Mouse (Mus musculus) left cerebral cortex, adult 11 months (tissue): ENCODE measurements around the gene Nfe2l1.
"Not testable (repeated sequence)": the region's sequence is repeated elsewhere in the genome, so short reads cannot be mapped to it uniquely, and the experiment has no call there.

Experiments used
- DNase-seq: peaks from one replicate; pipeline ENCODE4 v3.0.0; 2022; ENCODE audit warnings: low spot score

Nfe2l1 gene

GRCm38 (mm10) chr11:96778061-96778627 is 51.6 kb downstream of the Nfe2l1 start:
- DNase-seq = not testable (repeated sequence)

GRCm38 (mm10) chr11:96776968-96777962 is 52.5 kb downstream of the Nfe2l1 start, which contains the start of gene Snx11:
TSS of gene Snx11 (minus strand) at chr11:96777559.
- DNase-seq = peak; percentile 99

GRCm38 (mm10) chr11:96776068-96776467 is 53.7 kb downstream of the Nfe2l1 start:
- DNase-seq = no peak

DNA sequence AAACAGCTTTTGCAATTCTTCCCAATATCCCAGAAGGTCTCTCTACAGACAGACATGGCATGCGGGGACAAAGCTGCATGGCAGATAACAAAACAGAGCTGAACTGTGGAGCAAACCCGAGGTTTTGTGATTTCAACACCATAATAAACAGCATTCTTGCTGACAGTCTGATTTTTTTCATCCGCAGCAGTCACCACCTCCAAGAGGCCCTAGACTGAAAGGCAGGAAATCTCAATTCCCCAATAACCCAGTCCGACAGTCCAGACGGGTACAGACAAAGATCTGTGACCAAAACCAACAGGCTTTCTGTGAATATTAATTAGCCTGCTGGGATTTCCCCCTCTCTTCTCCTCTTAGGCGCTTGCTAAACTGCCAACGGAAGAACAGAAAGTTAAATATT is 54.1 kb downstream of the Nfe2l1 start:
- DNase-seq = no peak

- DNase-seq = no peak
These were observed 54.7 kb downstream of the Nfe2l1 start for GRCm38 (mm10) chr11:96775063-96775462.

DNA sequence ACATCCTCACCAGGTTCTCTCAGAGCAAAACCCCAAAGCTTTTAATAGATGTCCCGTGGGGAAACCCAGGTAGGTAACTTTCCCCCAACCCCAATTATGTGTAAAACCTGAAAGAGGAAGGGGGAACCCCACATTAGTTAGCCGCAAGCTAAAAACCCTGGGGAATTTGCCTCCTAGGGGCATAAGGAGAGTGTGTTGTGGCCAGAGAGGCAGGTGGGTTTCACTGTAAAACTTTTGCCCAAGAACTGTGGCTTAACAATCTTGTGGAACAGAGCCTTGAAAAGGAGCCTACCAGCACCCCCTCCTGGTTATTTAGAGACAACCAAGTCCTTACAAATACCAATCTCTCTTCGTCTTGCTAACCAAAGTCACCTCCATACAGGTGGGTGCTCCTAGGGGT is 55.2 kb downstream of the Nfe2l1 start:
- no peak for DNase-seq

DNA sequence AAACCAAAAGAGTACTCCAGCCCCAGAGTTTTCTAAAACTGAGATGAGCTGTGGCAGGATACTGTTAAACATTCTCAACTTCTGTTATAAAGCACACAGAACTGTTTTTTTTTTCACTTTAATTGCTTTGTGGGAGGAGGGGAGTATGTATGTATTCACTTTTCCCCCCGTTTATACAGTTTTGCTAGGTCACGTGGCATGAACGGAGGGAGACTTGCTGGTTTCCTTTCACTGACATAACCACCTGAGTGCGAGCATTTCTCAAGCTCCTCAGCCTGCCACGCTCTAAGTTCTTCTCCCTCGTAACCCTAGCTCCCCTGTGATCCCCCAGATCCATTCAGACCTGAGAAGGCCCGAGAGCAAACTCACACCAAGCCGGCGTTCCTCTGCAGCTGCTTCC is 57.4 kb downstream of the Nfe2l1 start:
- no peak for DNase-seq

- no peak for DNase-seq
These were observed 58.3 kb downstream of the Nfe2l1 start for GRCm38 (mm10) chr11:96771274-96771975.

DNA sequence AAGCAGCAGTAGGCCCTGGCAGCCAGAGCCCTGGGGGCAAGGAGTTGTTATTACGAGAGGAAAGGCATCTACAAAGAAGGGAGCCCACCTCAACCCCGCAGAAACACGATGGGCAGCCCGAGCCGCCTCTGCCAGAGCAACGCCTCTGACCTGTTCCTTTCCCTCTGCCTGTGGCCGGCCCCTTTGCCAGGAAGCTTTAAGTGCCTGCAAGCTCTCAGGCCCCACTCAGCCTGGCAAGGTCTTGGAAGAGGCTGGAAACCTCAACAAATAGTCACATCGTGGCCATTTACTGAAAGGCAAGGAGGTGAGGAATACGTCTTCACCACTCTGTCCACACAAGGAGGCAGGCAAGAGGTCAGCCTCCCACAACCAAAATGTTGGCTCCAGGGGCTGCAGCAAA is 61.5 kb downstream of the Nfe2l1 start:
- DNase-seq = no peak
